Mouse (Mus musculus) mouse embryonic stem cell (cell line): ENCODE measurements around the gene Sele.
"Not testable (repeated sequence)": the region's sequence is repeated elsewhere in the genome, so short reads cannot be mapped to it uniquely, and the experiment has no call there.

ENCODE experiments used
- in situ Hi-C, 2 experiments: fragments of 300-500 bp; cut with MboI; formaldehyde crosslinking; loops; 1 replicate in 1 of 2; 3 replicates in 1 of 2; pipeline ENCODE4 v1.14.3; 2019 to 2020; ENCODE audit warnings: low sequenced_read_pairs in 2 of 2, low pct_unique_long_range_greater_than_20kb in 1 of 2, mixed read lengths in 1 of 2; ENCODE audit not compliant: unreplicated experiment in 1 of 2

The Sele gene

GRCm38 (mm10) chr1:164047934-164048333 lies at the start of gene Sele:
Gene Sele (plus strand): TSS chr1:164048234.
- in situ Hi-C loops, result no loop called here

- in situ Hi-C loops, result no loop called here
These were observed 46.1 kb upstream of the Sele start for GRCm38 (mm10) chr1:164001831-164002452.

GRCm38 (mm10) chr1:164004311-164004710 lies 43.7 kb upstream of the Sele start:
- in situ Hi-C loops, result no loop called here

GRCm38 (mm10) chr1:164009235-164009634 lies 38.8 kb upstream of the Sele start:
- in situ Hi-C loops, result no loop called here

- in situ Hi-C loops, result no loop called here
These were observed 33.4 kb upstream of the Sele start for GRCm38 (mm10) chr1:164014616-164015015.

GRCm38 (mm10) chr1:164018221-164018896 lies 29.7 kb upstream of the Sele start:
- in situ Hi-C loops, result no loop called here

GRCm38 (mm10) chr1:164019789-164020188 lies 28.2 kb upstream of the Sele start:
- in situ Hi-C loops, result no loop called here

- in situ Hi-C loops, result not testable (repeated sequence)
These were observed 27.3 kb upstream of the Sele start for GRCm38 (mm10) chr1:164020746-164021145.

GRCm38 (mm10) chr1:164022106-164022505 lies 25.9 kb upstream of the Sele start:
- in situ Hi-C loops, result not testable (repeated sequence)

- in situ Hi-C loops, result no loop called here
These were observed 22.3 kb upstream of the Sele start for GRCm38 (mm10) chr1:164025685-164026084.

- in situ Hi-C loops, result no loop called here
These were observed 20.6 kb upstream of the Sele start for GRCm38 (mm10) chr1:164027416-164027815.

- in situ Hi-C loops, result no loop called here
These were observed 7.5 kb upstream of the Sele start for GRCm38 (mm10) chr1:164040385-164041135.

GRCm38 (mm10) chr1:164043549-164043948 lies 4.5 kb upstream of the Sele start:
- in situ Hi-C loops, result no loop called here

- in situ Hi-C loops, result no loop called here
These were observed 5.5 kb downstream of the Sele start for GRCm38 (mm10) chr1:164053561-164053960.

- in situ Hi-C loops, result no loop called here
These were observed 6.8 kb downstream of the Sele start for GRCm38 (mm10) chr1:164054800-164055199.

GRCm38 (mm10) chr1:164060071-164060470 lies 12.0 kb downstream of the Sele start:
- in situ Hi-C loops, result no loop called here

- in situ Hi-C loops, result no loop called here
These were observed 13.2 kb downstream of the Sele start for GRCm38 (mm10) chr1:164061278-164061677.

- in situ Hi-C loops, result no loop called here
These were observed 13.9 kb downstream of the Sele start, which contains the start of gene Sell for GRCm38 (mm10) chr1:164061925-164062324. Gene Sell (plus strand): TSS chr1:164061982.

- in situ Hi-C loops, result no loop called here
These were observed 14.8 kb downstream of the Sele start for GRCm38 (mm10) chr1:164062856-164063255.
